Mouse (Mus musculus): ENCODE measurements around the gene Prss35.

Gene Prss35

GRCm38 (mm10) chr9:86798686-86799085 lies 55.2 kb downstream of the Prss35 start:
- no peak for DNase-seq (ENCODE audit: low spot score in 2 of 2)

GRCm38 (mm10) chr9:86799099-86799498 lies 55.6 kb downstream of the Prss35 start:
- DNase-seq (ENCODE audit: low spot score in 2 of 2) = no peak

GRCm38 (mm10) chr9:86800600-86801163 lies 57.2 kb downstream of the Prss35 start:
- no peak for DNase-seq (ENCODE audit: low spot score in 2 of 2)

Data from frontal cortex, postnatal 25 days (tissue).